Mouse (Mus musculus) forebrain, postnatal 0 days (tissue): ENCODE data around the gene Gm20696. TPM values are rescaled to one million over a fixed set of nuclear protein-coding genes. Genes with fewer than 3 reads are reported as not detected.

Source experiments
- ATAC-seq: fragments of 200-750 bp; cut with Nextera tagmentation; 2 replicates; pipeline ENCODE4 v1.8.0; 2017; ENCODE audit warnings: mild to moderate bottlenecking, moderate library complexity
- DNase-seq: peaks from one replicate; pipeline ENCODE4 v3.0.0-alpha.2; 2015
- H3K27ac ChIP-seq: fragments of 300-500 bp; sonication (generic); 2 replicates; pipeline ENCODE4 v1.5.1; 2014; ENCODE audit warnings: low read depth, mild to moderate bottlenecking, antibody characterized with exemption, low read length, moderate library complexity, mixed read lengths
- H3K27me3 ChIP-seq: fragments of 300-500 bp; sonication (generic); 2 replicates; pipeline ENCODE4 v1.6.1; 2014; ENCODE audit warnings: mild to moderate bottlenecking, low read length, mixed read lengths; ENCODE audit not compliant: insufficient read depth
- H3K36me3 ChIP-seq: fragments of 300-500 bp; sonication (generic); 2 replicates; pipeline ENCODE4 v1.6.1; 2014; ENCODE audit warnings: mild to moderate bottlenecking, moderate library complexity; ENCODE audit not compliant: insufficient read depth
- H3K4me1 ChIP-seq: fragments of 300-500 bp; sonication (generic); 2 replicates; pipeline ENCODE4 v1.6.1; 2014; ENCODE audit warnings: antibody characterized with exemption; ENCODE audit not compliant: insufficient read depth
- H3K4me2 ChIP-seq: fragments of 300-500 bp; sonication (generic); 2 replicates; pipeline ENCODE4 v1.6.1; 2014; ENCODE audit warnings: low read depth, mild to moderate bottlenecking, moderate library complexity
- H3K4me3 ChIP-seq: fragments of 300-500 bp; sonication (generic); 2 replicates; pipeline ENCODE4 v1.5.1; 2014; ENCODE audit warnings: low read depth, low read length, mixed read lengths
- H3K9ac ChIP-seq: fragments of 300-500 bp; sonication (generic); 2 replicates; pipeline ENCODE4 v1.6.1; 2014; ENCODE audit warnings: mild to moderate bottlenecking
- H3K9me3 ChIP-seq: fragments of 300-500 bp; sonication (generic); 2 replicates; pipeline ENCODE4 v1.6.1; 2016; ENCODE audit warnings: low read length
- CTCF ChIP-seq: sonication (generic); IDR thresholded peaks from 2 replicates; pipeline ENCODE4 v1.5.1; 2016; ENCODE audit warnings: antibody characterized with exemption, control low read depth, low read depth
- WGBS: fragments of 180-500 bp; shearing (Covaris S2); extraction: QIAGEN DNeasy Blood & Tissue Kit; methylation state at CpG from one replicate; pipeline ENCODE4 v1.1.7; 2014; 5-methylcytosine and 5-hydroxymethylcytosine counted together
- polyA plus RNA-seq: library from polyadenylated mRNA; unstranded; fragments of >200 nt; fragmentation: Nextera tagmentation; extraction: Ambion mirVana; gene quantifications from 2 replicates; pipeline ENCODE4 v1.2.1, GENCODE M21; 2015
- total RNA-seq: library from RNA; depleted of rRNA; stranded (reverse); fragments of >200 nt; gene quantifications from 2 replicates; pipeline ENCODE4 v1.2.3, GENCODE M21; 2014

The Gm20696 gene
- total and polyA plus RNA-seq, 2 experiments from 2014 or later, result 2.2 to 2.6 TPM

- Histone ChIP-seq H3K36me3 (no peaks in the 10 kb centered on the region), H3K9me3 (no peaks in the 10 kb centered on the region), H3K27me3 (no peaks in the 10 kb centered on the region), H3K9ac (peak overlapping the region; percentile 96), H3K4me2 (peak overlapping the region; percentile 98), H3K4me1 (no peaks in the 10 kb centered on the region), H3K27ac (peak overlapping the region; percentile 98), H3K4me3 (peak overlapping the region; percentile 73)
- ATAC-seq, result peak; percentile 15
- WGBS, result 1% methylated on average over 64 of the region's 64 CpGs
- peak; percentile 53 for DNase-seq
- TF ChIP-seq CTCF, result no peak
Measured at GRCm38 (mm10) chr6:99521641-99522358, 144.8 kb downstream of the Gm20696 start.

GRCm38 (mm10) chr6:99521038-99521640 is 145.5 kb downstream of the Gm20696 start:
- Histone ChIP-seq H3K9ac (peak overlapping the region; percentile 96), H3K9me3 (no peaks in the 10 kb centered on the region), H3K4me3 (peak overlapping the region; percentile 73), H3K27me3 (no peaks in the 10 kb centered on the region), H3K27ac (peak overlapping the region; percentile 98), H3K36me3 (no peaks in the 10 kb centered on the region), H3K4me2 (peak overlapping the region; percentile 98), H3K4me1 (no peaks in the 10 kb centered on the region)
- DNase-seq, result peak; percentile 61
- peak; percentile 47 for ATAC-seq
- TF ChIP-seq CTCF, result no peak
- under 1% methylated on average over 53 of the region's 54 CpGs for WGBS

GRCm38 (mm10) chr6:99520676-99521037 is 145.9 kb downstream of the Gm20696 start:
- no peaks in the 10 kb centered on the region for H3K9me3 ChIP-seq
- ATAC-seq (no peak), DNase-seq (no peak)
- H3K27ac ChIP-seq, result peak overlapping the region; percentile 98
- peak overlapping the region; percentile 96 for H3K9ac ChIP-seq
- no peaks in the 10 kb centered on the region for H3K27me3 ChIP-seq
- peak overlapping the region; percentile 98 for H3K4me2 ChIP-seq
- no peaks in the 10 kb centered on the region for H3K4me1 ChIP-seq
- H3K4me3 ChIP-seq, result peak overlapping the region; percentile 73
- no peaks in the 10 kb centered on the region for H3K36me3 ChIP-seq
- TF ChIP-seq CTCF, result no peak
- 6% methylated on average over 24 of the region's 27 CpGs for WGBS

GRCm38 (mm10) chr6:99519806-99520675 is 146.6 kb downstream of the Gm20696 start:
- DNase-seq (peak; percentile 37), ATAC-seq (0 out of 2 replicates have a peak, but pooled peaks have one; percentile 7)
- WGBS, result 7% methylated on average over 34 of the region's 38 CpGs
- H3K36me3 ChIP-seq, result no peaks in the 10 kb centered on the region
- peak overlapping the region; percentile 73 for H3K4me3 ChIP-seq
- TF ChIP-seq CTCF, result no peak
- H3K9me3 ChIP-seq, result no peaks in the 10 kb centered on the region
- H3K9ac ChIP-seq, result peak overlapping the region; percentile 96
- H3K27me3 ChIP-seq, result no peaks in the 10 kb centered on the region
- peak overlapping the region; percentile 98 for H3K4me2 ChIP-seq
- no peaks in the 10 kb centered on the region for H3K4me1 ChIP-seq
- H3K27ac ChIP-seq, result peak overlapping the region; percentile 98

GRCm38 (mm10) chr6:99519052-99519451 is 147.5 kb downstream of the Gm20696 start:
- no peak for TF ChIP-seq CTCF
- peak; percentile 42 for DNase-seq
- H3K9ac ChIP-seq, result peak overlapping the region; percentile 96
- peak overlapping the region; percentile 73 for H3K4me3 ChIP-seq
- peak overlapping the region; percentile 98 for H3K4me2 ChIP-seq
- H3K4me1 ChIP-seq, result 0 out of 2 replicates have a peak, but pooled peaks cover 4% of the 10 kb centered on the region
- no peaks in the 10 kb centered on the region for H3K27me3 ChIP-seq
- 42% methylated on average over 4 of the region's 4 CpGs for WGBS
- no peaks in the 10 kb centered on the region for H3K9me3 ChIP-seq
- ATAC-seq, result no peak
- H3K36me3 ChIP-seq, result no peaks in the 10 kb centered on the region
- peak overlapping the region; percentile 98 for H3K27ac ChIP-seq

GRCm38 (mm10) chr6:99515667-99516199 is 150.9 kb downstream of the Gm20696 start:
- Histone ChIP-seq H3K4me1 (peaks cover 6% of the 10 kb centered on the region; the same call in 1 of the 2 replicates), H3K36me3 (no peaks in the 10 kb centered on the region), H3K27me3 (no peaks in the 10 kb centered on the region), H3K9ac (peak overlapping the region; percentile 14; the same call in 1 of the 2 replicates), H3K4me3 (peak overlapping the region; percentile 19), H3K27ac (peak overlapping the region; percentile 29; the same call in 1 of the 2 replicates), H3K9me3 (no peaks in the 10 kb centered on the region), H3K4me2 (peak overlapping the region; percentile 35)
- DNase-seq, result no peak
- ATAC-seq, result no peak
- WGBS, result 77% methylated on average over 7 of the region's 7 CpGs
- TF ChIP-seq CTCF, result no peak
